ENCODE assay signal across 9 mouse cellular contexts in genomic region chr1:120390336-120390735, GRCm38 (mm10). TPM values are rescaled to one million over a fixed set of nuclear protein-coding genes. Genes with fewer than 3 reads are reported as not detected.
A peak's percentile ranks its signal among the peaks of the same experiment; 100 is the strongest.
DNase-seq lines count a peak whose midpoint lies in the region; ATAC-seq and TF ChIP-seq lines count a peak whose summit lies in the region.
"Had no signal": no experiment of that assay in that cellular context is flagged by ENCODE, and none has a peak within 500 bp of the region (broad histone marks: within the 10 kb centered on the region; RNA-seq: fewer than 3 reads in every experiment).

No protein-coding gene starts in this region.

- TF ChIP-seq CTCF in liver, postnatal 0 days (IDR thresholded peaks at IDR 0.05; ENCODE audit: low read depth), result no peak

- peak; percentile 62 for DNase-seq in liver
- DNase-seq in adrenal gland, adult (ENCODE audit: inconsistent age in 2 of 2, low spot score in 1 of 2), result peak; percentile 65 to 83
- peak; percentile 84 for DNase-seq in embryonic facial prominence, embryonic 10.5 days (ENCODE audit: low spot score)
- DNase-seq in liver, postnatal 0 days, result peak; percentile 67
- peak; percentile 1 for DNase-seq in skeletal muscle tissue, adult 2 months (ENCODE audit: low read depth, low spot score)
- no peak for DNase-seq in right cerebral cortex, postnatal 25 days
- DNase-seq in right cerebral cortex, adult 2 months (ENCODE audit: low spot score in 2 of 2), result no peak

- no peaks in the 10 kb centered on the region for H3K9me3 ChIP-seq in liver, embryonic 12.5 days (replicated peaks)
- H3K9me3 ChIP-seq in embryonic facial prominence, embryonic 10.5 days, result no peaks in the 10 kb centered on the region
- no peaks in the 10 kb centered on the region for H3K9me3 ChIP-seq in liver, postnatal 0 days (ENCODE audit: low read length)

- H3K9ac ChIP-seq in liver, embryonic 12.5 days, result no peak overlapping the region
- no peak overlapping the region for H3K9ac ChIP-seq in liver, postnatal 0 days (replicated peaks)

- WGBS in liver, embryonic 12.5 days (ENCODE audit: insufficient replicate concordance), result 2% methylated on average over 11 of the region's 11 CpGs
- WGBS in embryonic facial prominence, embryonic 10.5 days, result 3% methylated on average over 11 of the region's 11 CpGs
- under 1% methylated on average over 11 of the region's 11 CpGs for WGBS in liver, postnatal 0 days (ENCODE audit: insufficient replicate concordance)

- H3K36me3 ChIP-seq in liver, embryonic 12.5 days, result no peaks in the 10 kb centered on the region
- H3K36me3 ChIP-seq in embryonic facial prominence, embryonic 10.5 days (replicated peaks), result no peaks in the 10 kb centered on the region
- no peaks in the 10 kb centered on the region for H3K36me3 ChIP-seq in liver, postnatal 0 days (replicated peaks; ENCODE audit: insufficient read depth, low read length)

- H3K4me3 ChIP-seq in liver, embryonic 12.5 days, result no peak overlapping the region
- H3K4me3 ChIP-seq in embryonic facial prominence, embryonic 10.5 days, result no peak overlapping the region
- no peak overlapping the region for H3K4me3 ChIP-seq in liver, postnatal 0 days (ENCODE audit: low read depth, low read length)

- no peaks in the 10 kb centered on the region for H3K4me1 ChIP-seq in liver, embryonic 12.5 days
- peaks cover 5% of the 10 kb centered on the region for H3K4me1 ChIP-seq in embryonic facial prominence, embryonic 10.5 days
- no peaks in the 10 kb centered on the region for H3K4me1 ChIP-seq in liver, postnatal 0 days (ENCODE audit: insufficient read depth)

- H3K27me3 ChIP-seq in liver, embryonic 12.5 days (replicated peaks), result no peaks in the 10 kb centered on the region
- H3K27me3 ChIP-seq in embryonic facial prominence, embryonic 10.5 days (replicated peaks; ENCODE audit: low read depth, poor library complexity, severe bottlenecking), result no peaks in the 10 kb centered on the region
- no peaks in the 10 kb centered on the region for H3K27me3 ChIP-seq in liver, postnatal 0 days (ENCODE audit: insufficient read depth, low read length)

- TF ChIP-seq EP300 in liver, postnatal 0 days (IDR thresholded peaks at IDR 0.05; ENCODE audit: low read depth), result no peak

- no peak for ATAC-seq in liver, embryonic 12.5 days
- ATAC-seq in liver, postnatal 0 days, result no peak

- no peak overlapping the region for H3K27ac ChIP-seq in liver, embryonic 12.5 days
- no peak overlapping the region for H3K27ac ChIP-seq in embryonic facial prominence, embryonic 10.5 days (replicated peaks)
- H3K27ac ChIP-seq in liver, postnatal 0 days (ENCODE audit: low read depth), result no peak overlapping the region

- H3K4me2 ChIP-seq in liver, embryonic 12.5 days, result no peak overlapping the region
- H3K4me2 ChIP-seq in liver, postnatal 0 days (ENCODE audit: low read depth, low read length), result no peak overlapping the region

RNA-seq across cellular contexts. Expression of gene C1ql2, which starts 50.0 kb away (rescaled TPM):
- polyA plus RNA-seq in liver, embryonic 12.5 days (2016; fragmentation: Nextera tagmentation; extraction: Ambion mirVana), result not detected in 2 replicates
- polyA plus RNA-seq in embryonic facial prominence, embryonic 10.5 days (2016; fragmentation: Nextera tagmentation; extraction: Ambion mirVana), result 0.14 and 0.24 TPM in 2 replicates
- not detected in 2 replicates for polyA plus RNA-seq in liver, postnatal 0 days (2015; fragmentation: Nextera tagmentation; extraction: Ambion mirVana)
- polyA plus RNA-seq: liver, embryonic 16.5 days had no signal

Comparison
In these comparisons a context has a peak if more than half of its experiments do, and no peak if none do; other contexts are left out.
1. DNase-seq: peak in liver (single experiment), adrenal gland, adult (2 of 2), embryonic facial prominence, embryonic 10.5 days (single experiment), liver, postnatal 0 days (single experiment) and skeletal muscle tissue, adult 2 months (single experiment); none in right cerebral cortex, postnatal 25 days (single experiment) and right cerebral cortex, adult 2 months (0 of 2).